Mouse (Mus musculus) liver, embryonic 14.5 days (tissue): ENCODE data around the gene Tex48.

Source experiments
- CTCF ChIP-seq: IDR thresholded peaks from 2 replicates; pipeline ENCODE4 v1.5.1; 2016; ENCODE audit warnings: antibody characterized with exemption, low read depth, control low read depth
- EP300 ChIP-seq: IDR thresholded peaks from 2 replicates; pipeline ENCODE4 v1.6.1; 2016; ENCODE audit warnings: antibody characterized with exemption, low read depth

DNA sequence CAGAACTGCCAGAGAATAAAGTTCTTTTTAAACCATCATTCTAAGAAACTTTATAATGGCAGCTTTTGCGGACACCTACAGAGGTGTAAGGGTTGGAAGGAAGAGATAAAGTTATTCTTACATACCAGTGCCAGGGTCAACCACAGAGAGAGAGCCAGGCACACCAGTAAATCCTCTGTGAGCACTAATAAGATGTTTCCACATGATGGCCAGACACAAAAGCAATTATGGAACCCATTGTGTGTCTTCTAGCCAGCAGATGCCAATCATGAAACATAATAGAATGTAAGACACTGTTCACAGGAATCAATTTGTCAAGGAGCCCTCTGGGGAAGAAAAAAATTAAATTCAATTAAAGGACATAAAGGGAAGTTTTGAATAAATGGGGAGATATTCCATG is 39.2 kb upstream of the Tex48 start:
- TF ChIP-seq CTCF (no peak), EP300 (no peak)
